Mouse (Mus musculus) adrenal gland, adult 2 months (tissue): ENCODE measurements around the gene Adgb. TPM values are rescaled to one million over a fixed set of nuclear protein-coding genes. Genes with fewer than 3 reads are reported as not detected.
"Not testable (repeated sequence)": the region's sequence is repeated elsewhere in the genome, so short reads cannot be mapped to it uniquely, and the experiment has no call there.

Experiments used
- DNase-seq: peaks from one replicate; pipeline ENCODE4 v3.0.0; 2021
- long read RNA-seq: library from polyadenylated mRNA; stranded (forward); transcript quantifications from one replicate; pipeline ENCODE4 v2.0.0, GENCODE M21; 2021
- polyA plus RNA-seq: library from polyadenylated mRNA; depleted of rRNA; stranded (reverse); fragments of >200 nt; gene quantifications from 2 replicates; pipeline ENCODE4 v1.2.3, GENCODE M21; 2012; rRNA removed
- total RNA-seq, 2 experiments: library from RNA; stranded (reverse); gene quantifications; 2 replicates each; pipeline ENCODE4 v1.2.3; 2021

The Adgb gene
- total RNA-seq, result under 1 TPM; 0.49 to 0.66 TPM
- 0.07 TPM in 1 of 2 replicates, not detected in the other for polyA plus RNA-seq
- long read RNA-seq, result 0 reads

DNA sequence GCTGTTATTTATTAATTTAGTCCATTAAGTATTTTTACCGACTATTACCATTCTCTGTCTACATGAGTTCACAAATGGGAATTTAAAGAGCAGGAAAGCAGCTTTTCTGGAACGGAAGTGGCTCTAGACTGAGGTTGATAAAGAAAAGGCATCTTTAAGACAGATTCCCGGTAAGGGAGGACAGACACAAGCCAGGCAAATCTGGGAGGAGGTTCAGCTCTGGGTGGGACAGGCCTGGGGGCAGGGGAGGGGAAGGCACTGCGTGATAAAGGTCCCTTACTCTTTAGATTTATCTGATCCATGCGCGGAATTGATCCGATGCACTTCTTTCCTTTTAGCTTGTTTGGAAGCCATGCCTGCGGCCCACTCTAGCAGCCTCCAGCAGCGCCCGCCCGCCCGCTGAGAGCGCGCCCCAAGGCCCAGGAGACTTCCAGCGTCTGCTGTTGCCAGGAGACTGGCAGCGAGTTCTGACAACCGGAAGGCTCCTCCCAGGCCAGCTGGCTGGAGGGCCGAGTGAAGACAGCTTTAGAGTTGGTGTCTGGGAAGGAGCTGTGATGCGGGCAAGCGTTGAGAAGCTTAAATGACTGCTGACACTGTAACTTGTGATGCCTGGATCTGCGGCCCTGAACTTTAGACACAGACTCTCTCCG is at the start of gene Adgb:
Gene Adgb, minus strand, starts transcription at position 366 of the 650 bp plus-strand sequence.
- DNase-seq, result peak; percentile 77

DNA sequence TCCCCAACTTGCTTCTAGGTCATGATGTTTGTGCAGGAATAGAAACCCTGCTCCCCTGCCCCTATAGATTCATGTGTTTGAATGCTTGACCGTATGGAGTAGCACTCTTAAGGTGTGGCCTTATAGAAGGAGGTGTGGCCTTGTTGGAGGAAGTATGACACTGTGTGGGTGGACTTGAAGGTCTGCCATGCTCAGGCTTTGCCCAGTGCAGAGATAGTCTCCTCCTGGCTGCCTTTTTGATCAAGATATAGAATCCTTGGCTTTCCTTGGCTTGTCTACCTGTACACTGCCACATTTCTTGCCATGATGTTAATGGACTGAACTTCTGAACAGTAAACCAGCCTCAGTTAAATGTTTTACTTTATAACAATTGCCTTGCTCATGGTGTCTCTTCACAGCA is 8.0 kb upstream of the Adgb start:
- no peak for DNase-seq

DNA sequence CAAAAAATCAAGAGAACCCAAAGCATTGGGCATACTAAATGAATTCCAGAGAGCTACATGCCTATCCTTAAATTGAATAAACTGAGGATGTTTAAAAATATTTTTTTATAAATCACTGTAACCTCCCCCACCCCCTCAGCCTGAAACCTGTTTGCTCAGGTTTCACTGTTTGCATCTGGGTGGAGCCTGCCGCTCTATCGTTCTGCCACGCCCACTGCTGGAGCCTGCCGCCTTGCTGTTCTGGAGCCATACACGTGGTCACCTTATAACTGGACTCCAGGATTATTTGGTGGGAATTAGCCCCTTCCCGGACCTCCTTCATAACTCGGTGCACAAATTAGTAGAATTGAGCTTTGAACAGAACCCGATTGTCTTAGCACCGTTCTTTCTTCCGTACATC is 5.3 kb upstream of the Adgb start:
- not testable (repeated sequence) for DNase-seq

DNA sequence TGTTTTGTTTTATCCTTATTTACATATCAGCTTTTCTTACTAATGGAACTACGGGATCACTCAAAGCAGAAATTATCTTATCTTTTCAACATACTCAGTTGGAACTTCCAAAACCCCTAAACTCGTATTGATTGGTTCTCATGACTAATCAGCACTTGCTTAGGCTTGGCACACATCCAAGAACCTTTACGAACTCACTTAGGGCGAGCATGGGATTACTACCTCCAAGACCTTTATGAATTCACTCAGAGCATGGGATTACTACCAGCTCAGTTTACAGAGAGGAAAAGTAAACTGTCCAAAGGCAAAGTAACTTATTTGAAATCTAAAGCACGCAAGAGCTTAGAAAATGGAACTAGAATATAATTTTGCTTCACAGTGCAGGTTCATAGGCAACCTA is 4.8 kb upstream of the Adgb start:
- DNase-seq, result no peak

DNA sequence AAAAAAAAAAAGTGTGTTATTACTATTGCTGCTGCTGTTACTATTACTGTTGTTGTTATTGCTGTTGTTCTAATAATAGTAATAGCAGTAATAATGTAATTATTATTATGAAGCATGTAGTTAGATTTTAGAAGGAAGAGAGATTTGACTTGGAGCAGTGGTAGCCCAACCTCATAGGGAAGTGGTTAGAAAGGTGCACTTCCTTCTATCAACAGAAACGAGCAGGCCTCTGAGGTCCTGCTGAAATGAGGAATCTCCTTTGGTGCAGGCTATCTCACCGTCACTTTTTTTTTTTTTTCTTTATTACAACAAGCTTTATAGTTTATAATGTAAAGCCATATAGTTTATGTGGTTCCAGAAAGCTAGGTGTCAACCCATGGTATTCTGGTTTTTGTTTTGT is 4.4 kb upstream of the Adgb start:
- no peak for DNase-seq

DNA sequence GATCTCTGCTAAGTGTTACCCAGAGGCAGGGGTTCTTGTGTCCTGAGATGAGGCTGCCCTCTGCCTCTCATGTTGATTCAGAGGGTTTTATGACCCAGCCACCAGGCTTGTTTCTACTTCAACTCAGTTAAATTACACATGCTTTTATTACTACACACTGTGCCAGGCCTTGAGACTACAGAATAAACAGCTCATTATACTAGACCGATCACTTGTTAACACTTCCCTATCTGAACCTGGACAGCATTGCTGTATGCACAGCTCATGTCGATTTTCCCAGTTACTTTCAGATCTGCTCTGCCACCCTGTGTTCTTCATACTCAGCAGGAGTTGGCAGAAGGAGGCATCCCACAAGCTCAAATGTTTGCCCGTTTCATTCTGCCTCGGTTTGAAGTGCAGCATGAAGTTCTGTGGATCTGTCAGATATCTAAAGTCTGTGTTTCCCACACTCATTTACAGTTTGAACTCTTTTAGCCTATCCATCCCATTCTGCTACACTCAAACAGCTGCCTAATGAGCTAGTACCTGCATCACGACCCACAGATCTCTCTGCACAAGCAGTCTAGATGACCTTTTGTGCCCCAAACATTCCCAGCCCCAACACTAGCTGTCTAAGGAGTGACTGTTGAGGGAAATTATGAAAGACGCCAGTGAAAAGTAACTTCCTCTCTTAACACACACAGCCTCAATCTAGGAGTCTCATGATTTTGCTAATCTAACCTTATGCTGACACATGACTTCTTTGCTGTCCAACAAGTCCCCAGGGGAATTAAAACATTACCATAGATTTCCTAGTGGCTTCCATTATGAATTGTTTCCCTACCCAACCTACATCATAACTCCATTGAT is 3.2 kb downstream of the Adgb start:
- no peak for DNase-seq

DNA sequence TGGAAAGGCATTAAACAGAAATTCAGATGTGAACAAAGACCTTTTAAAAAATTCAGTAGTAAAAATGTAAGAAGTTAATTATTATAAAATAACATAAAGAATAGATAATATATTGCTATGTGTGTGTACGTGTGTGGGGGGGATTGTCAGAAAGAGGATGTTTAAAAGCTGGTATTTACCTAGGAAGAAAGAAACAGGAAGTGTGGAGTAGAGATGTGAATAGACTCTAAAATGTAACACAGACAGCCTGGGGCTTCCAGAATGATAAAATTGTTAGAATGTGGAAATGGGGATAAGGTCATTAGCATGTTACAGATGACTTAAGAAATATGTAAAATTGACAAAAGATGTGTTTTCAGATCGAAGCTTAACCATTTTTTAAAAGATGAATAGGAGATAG is 12.0 kb downstream of the Adgb start:
- no peak for DNase-seq

DNA sequence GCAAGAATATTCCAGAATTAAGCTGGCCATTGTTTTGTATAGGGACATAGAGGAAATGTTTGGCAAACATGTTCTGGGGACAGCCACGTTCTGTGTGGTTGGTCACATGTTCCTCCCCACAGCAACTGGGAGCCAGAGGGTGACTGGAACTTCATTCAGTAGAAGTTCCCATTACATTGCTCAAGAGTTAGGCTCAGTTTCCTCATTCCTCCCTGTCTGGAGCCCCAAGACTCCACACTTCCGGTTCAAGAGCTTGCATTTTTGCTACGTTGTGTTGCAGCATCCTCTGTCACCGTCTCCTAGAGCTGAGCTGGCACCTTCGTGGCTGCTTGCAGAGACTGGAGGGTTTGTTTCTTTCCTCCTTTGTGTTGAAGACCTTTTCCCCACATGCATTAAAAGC is 15.1 kb downstream of the Adgb start:
- peak; percentile 8 for DNase-seq

DNA sequence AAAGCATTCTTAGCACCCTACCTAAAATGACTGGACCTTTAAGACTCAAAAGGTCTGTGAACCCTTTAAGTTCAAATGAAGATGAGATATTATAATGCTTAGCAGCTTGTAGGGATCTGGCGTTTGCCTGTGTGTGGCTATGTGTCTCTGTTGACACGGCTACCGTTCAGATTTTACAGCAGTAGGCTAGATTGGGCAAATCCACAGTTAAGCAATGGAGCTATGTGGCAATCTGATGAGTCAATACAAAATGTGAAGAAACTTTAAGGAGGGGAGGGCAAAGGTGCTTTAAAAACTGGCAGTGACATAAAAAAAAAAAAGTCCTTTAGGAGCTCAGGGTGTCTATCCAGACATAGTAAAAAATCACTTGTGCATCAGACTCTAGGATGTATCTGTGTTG is 23.1 kb downstream of the Adgb start:
- peak; percentile 74 for DNase-seq

DNA sequence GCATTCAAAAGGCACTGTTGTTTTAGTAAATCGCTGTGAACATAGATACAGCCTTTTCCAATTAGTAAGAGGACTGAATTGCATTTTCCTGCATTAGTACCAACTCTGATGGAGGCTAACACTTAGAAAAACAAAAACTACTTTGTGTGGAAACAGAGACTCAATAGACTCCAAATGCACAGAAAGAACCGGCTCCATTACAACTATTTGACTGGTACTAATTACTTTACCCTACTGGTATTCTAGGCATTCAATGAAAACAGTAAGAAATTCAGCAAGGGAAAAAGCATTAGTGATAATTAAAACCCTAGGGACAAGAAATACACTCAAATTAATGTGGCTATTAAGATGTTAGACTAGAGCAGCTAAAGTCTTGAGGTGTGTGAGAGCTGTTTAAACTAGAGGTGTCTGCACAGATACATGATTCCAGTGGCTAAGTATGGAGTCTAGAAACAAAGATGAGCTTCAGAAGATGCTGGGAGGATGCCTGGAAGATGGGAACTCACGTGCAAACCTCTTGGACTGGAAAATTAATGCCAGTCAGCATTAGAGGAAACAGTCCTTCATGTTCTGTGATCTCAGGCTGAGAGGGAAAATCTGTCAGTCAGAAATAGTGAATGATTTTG is 27.2 kb downstream of the Adgb start:
- DNase-seq, result no peak

DNA sequence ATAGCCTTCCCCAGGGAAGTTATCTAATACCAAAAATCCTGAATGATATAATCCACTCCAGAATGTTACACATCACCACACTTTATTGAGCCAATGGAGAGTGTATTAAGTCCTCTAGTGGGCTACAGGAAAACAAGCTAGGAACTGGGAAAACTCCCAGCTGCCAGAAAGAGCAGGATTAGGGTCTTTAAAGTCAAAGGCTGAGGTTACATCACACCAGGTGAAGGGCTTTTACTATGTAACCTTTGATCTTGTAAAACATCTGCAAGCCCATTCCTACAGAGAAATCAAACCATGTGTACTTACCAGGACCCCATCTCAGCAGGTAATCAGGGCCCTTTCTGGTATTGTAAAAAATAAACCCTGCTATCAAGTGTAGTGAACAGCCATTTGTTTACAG is 28.6 kb downstream of the Adgb start:
- DNase-seq, result no peak

DNA sequence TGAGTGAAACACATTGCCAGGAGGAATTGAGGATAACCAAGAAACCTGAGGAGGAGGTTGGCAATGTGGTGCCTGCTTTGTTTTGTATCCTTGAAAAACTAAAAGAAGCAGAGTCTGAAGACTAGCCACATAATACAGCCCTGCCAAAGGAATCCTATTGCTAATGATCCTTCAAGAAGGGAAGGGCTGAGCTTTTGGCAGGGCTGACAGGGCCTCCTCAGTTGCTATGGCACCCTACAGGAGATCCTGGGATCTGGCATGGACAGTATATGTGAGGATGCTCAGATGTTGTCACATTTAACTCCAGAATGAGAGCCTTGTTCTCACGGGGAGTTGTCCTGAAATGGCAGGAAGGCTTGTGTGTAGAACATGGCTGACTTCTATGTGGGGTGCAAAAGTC is 37.1 kb downstream of the Adgb start:
- no peak for DNase-seq

DNA sequence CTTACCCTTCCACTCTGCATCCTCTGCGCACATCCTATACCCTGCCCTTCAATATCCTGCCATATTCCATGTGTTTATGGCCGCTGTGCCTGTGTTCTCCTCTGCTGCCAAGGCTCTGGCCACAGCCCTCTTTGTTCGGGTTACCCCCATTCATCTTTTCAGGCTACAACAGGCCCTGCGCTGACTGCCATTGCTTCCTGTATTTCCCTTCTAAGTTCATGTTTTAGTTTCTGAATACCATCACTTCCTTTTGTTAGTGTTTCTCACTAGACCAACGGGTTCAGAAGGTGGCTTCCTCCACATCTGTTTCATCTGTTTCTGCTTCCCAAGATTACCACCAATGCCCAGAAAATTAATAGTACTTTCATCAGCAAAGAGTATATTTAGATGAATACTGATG is 42.5 kb downstream of the Adgb start:
- DNase-seq, result no peak

DNA sequence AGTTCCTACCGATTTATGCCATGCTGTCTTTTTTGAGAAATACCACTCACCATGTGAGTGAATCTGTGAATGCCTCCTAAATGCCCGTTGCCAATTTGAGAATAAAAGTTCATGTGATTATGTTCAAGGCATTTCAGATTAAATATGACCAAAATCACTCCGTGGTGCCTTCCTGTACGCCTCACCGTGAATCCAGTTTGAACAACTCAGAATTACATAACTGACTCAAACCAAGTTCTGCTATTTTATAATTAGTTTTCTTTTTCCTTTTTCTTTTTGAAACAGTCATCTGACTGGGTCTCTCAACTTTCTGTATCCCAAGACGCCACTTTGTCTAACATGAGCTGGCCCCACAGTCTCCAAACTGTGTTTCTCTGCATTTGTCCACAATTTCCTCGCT is 43.1 kb downstream of the Adgb start:
- DNase-seq, result no peak

DNA sequence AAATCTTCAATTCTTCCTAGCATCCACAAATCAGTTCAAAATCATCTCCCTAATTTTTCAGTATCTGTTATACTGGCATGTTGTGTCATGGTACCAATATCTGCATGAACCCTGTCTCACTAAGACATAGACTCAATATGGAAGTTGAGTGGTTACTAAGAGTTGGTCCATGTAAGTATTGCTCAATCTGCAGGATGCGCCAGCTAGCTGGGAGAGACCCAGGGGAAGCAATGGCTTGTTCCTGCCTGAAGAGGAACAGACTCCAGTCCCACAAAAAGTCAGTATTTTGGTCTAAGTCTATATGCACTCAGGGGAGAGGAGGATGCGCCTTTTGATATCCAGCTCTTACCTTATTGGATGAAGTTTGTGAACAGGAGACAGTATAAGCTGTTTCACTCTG is 47.7 kb downstream of the Adgb start:
- no peak for DNase-seq

DNA sequence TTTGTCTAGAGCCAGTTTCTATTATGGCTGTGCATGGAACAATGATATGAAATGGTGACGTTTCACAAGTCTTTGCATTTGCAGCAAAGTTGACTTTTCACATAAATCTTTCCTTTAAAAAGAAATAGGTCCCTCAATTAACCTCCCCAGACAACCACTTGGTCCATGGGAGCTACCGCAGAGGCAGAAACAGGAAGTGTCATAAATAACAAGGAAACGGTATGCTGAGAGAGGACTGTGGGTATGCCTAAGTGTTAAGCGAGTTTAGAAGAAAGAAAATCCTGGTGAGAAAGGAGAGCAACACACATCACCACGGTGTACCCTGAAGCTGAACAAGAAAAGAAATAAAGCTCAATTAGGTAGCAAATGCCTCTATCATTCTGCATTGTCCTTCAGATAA is 61.1 kb downstream of the Adgb start:
- no peak for DNase-seq

DNA sequence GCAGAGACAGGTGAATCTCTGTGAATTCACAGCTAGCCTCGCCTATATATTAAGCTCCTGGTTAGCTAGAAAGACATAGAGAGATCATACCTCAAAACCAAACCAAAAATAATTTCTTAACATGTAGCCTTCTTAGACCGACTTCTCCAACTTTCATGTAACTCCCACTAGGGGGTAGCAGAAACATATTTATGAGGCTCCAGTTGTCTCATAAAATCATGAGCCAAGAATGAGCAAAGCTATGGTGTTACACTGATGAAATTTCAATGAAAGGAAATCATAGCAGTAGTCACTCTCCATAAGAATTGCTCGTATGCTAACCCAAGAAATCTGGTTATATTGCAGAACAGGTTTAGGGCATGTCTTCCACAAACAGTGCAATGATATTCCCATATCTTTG is 64.0 kb downstream of the Adgb start:
- peak; percentile 26 for DNase-seq

DNA sequence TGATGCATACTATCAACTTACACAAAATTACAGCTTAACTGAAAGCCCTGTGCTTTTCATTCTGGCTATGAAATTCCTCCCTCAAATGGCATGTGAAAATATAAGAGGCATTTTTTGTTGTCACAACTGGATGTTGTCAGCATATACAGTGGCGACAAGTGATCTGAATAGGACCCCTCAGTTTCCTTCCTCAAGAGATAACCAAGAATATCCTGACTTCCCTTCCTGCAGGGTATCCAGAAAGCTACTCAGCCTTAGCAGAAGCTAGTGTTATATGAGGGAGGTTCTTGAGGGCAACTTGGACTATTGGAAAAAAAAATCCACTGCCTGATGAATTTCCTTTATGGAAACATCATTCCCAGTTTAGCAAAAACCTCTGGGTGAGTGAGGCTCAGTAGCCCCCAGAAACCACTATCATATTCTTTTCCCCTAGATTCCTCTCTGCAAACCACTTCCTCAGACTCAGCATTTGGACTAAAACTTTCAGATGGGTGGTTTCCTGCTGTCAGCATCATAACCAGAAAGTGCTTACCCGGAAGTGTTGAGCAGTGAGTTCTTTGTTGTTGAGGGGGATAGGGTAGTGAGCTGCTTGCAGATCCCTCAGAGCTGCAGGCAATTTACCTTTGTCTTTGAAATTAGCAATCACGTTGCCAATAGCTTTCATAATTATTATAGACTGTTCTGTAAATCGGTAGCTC is 76.2 kb downstream of the Adgb start:
- no peak for DNase-seq

DNA sequence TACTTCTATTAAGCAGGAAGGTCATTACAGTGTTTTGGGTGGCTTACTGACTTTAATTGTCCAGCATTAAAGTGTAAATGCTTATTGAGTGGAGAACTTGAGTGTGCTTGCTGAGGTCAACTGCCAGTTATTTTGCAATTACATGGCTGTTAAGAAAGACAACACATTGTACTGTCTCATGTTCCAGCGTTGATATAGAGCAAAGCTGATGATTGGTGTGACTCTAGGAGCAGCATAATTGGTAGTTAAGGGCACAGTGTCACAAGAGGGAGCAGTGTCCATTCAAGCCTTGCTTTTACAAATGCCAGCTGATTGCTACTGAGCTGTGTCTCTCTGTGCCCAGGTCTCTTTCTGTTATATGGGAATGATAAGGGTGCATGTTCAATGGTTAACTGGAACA is 97.5 kb downstream of the Adgb start:
- no peak for DNase-seq

DNA sequence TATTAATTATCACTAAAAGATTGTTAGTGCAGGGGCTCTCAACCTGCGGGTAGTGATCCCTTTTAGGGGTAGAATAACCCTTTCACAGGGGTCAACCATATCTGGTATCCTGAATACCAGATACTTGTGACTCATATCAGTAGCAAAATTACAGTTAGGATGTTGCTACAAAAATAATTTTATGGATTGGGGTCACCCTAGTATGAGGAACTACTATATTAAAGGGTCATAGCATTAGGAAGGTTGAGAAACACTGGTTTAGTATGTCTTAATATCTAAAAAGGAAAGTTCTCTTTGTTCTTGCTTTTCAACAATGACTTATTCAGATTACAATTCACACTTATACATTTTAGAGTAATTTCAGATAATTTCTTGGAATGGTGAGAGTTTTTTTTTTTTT is 108.1 kb downstream of the Adgb start:
- DNase-seq, result no peak

DNA sequence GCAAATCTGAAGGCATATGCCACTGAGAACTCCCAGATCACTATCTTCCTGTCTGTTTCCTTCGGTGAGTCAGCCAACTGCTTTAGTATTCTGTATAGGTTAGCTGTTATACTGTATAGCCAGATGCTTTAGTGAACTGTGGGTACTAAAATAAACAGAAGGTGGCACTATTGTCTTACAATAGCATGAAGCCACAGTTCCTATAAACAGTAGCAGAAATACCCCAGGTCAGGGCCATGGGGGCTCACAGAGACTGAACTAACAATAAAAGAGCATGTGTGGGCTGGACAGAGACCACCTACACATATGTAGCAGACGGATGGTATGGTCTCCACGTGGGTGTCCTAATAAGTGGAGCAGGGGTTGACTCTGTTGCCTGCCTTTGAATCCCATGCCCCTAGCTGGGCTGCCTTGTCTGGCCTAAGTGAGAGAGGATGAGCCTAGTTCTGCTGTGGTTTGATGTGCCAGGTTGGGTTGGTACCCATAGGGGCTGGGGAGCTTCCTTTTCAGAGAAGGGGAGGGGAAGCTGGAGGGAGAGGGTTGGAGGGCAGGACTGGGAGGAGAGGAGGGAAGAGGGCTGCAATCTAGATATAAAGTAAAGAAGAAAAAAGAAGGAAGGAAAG is 116.4 kb downstream of the Adgb start:
- peak; percentile 2 for DNase-seq

DNA sequence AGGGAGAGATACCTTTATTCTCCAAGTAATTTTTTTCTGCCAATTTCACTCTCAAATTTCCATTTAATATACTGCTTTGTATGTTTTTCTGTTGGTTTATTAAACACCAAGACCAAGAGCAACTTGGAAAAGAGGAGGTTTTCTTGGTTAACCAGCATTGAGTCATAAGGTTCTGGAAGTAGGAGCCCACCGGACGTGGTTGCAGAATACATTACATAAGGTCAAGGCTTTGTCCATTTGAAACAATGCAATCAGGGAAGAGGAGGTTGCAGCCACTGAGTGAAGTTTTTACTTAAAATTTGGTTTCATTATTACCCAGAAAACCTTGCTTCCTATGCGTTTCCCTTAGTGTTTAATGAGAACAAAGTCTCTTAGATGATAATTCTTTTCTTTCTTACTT is 119.9 kb downstream of the Adgb start:
- no peak for DNase-seq
